Comparison of ENCODE assay signal across 8 mouse cellular contexts in genomic region chr19:43570831-43571790, GRCm38 (mm10). TPM values are rescaled to one million over a fixed set of nuclear protein-coding genes. Genes with fewer than 3 reads are reported as not detected.
DNase-seq lines count a peak whose midpoint lies in the region; ATAC-seq and TF ChIP-seq lines count a peak whose summit lies in the region.

No protein-coding gene starts in this region.

- peaks cover 7% of the 10 kb centered on the region; the same call in 1 of the 2 replicates for H3K4me1 ChIP-seq in forebrain, embryonic 12.5 days
- peaks cover 4% of the 10 kb centered on the region; the same call in 1 of the 2 replicates for H3K4me1 ChIP-seq in liver, embryonic 16.5 days (ENCODE audit: control insufficient read depth, low read depth, low read length)
- H3K4me1 ChIP-seq in neural tube, embryonic 12.5 days: no peaks in the 10 kb centered on the region
- H3K4me1 ChIP-seq in stomach, postnatal 0 days (replicated peaks; ENCODE audit: control insufficient read depth, insufficient read depth): no peaks in the 10 kb centered on the region

- TF ChIP-seq EP300 in stomach, postnatal 0 days (optimal IDR thresholded peaks at IDR 0.05): no peak

- WGBS in forebrain, embryonic 12.5 days: 15% methylated on average over 32 of the region's 32 CpGs
- WGBS in liver, embryonic 16.5 days (ENCODE audit: insufficient replicate concordance): 10% methylated on average over 32 of the region's 32 CpGs
- WGBS in neural tube, embryonic 12.5 days: 13% methylated on average over 32 of the region's 32 CpGs
- 13% methylated on average over 32 of the region's 32 CpGs for WGBS in stomach, postnatal 0 days

- intact Hi-C loops in heart, postnatal 10 days (cut with DNase I): loop anchor here (1.0 to 2.0 kb wide), 3 partner anchors 54 to 84 kb away; no protein-coding TSS in a partner anchor

- ATAC-seq in forebrain, embryonic 12.5 days (ENCODE audit: low FRiP score): peak; percentile 76
- no peak for ATAC-seq in liver, embryonic 16.5 days (ENCODE audit: low read depth)
- ATAC-seq in neural tube, embryonic 12.5 days (ENCODE audit: low FRiP score, low read depth): peak; percentile 68; the same call in 1 of the 2 replicates
- peak; percentile 68 for ATAC-seq in stomach, postnatal 0 days (ENCODE audit: low FRiP score, low TSS enrichment)

- peak; percentile 90 for TF ChIP-seq CTCF in stomach, postnatal 0 days (IDR thresholded peaks at IDR 0.05; ENCODE audit: low read depth)

- H3K4me2 ChIP-seq in forebrain, embryonic 12.5 days: peak overlapping the region; percentile 75
- peak overlapping the region; percentile 52 for H3K4me2 ChIP-seq in liver, embryonic 16.5 days (ENCODE audit: low read depth, low read length)
- H3K4me2 ChIP-seq in neural tube, embryonic 12.5 days (replicated peaks): peak overlapping the region; percentile 63
- peak overlapping the region; percentile 63 for H3K4me2 ChIP-seq in stomach, postnatal 0 days (replicated peaks; ENCODE audit: low read depth)

- H3K27me3 ChIP-seq in forebrain, embryonic 12.5 days: peaks cover 72% of the 10 kb centered on the region
- peaks cover 31% of the 10 kb centered on the region for H3K27me3 ChIP-seq in liver, embryonic 16.5 days (ENCODE audit: control insufficient read depth, insufficient read depth, low read depth, low read length)
- peaks cover 51% of the 10 kb centered on the region for H3K27me3 ChIP-seq in neural tube, embryonic 12.5 days (replicated peaks)
- 0 out of 2 replicates have a peak, but pooled peaks cover 2% of the 10 kb centered on the region for H3K27me3 ChIP-seq in stomach, postnatal 0 days (ENCODE audit: control insufficient read depth, insufficient read depth, low read length)

- no peak overlapping the region for H3K27ac ChIP-seq in forebrain, embryonic 12.5 days
- no peak overlapping the region for H3K27ac ChIP-seq in liver, embryonic 16.5 days (ENCODE audit: low read length)
- no peak overlapping the region for H3K27ac ChIP-seq in neural tube, embryonic 12.5 days
- no peak overlapping the region for H3K27ac ChIP-seq in stomach, postnatal 0 days (replicated peaks)

- H3K4me3 ChIP-seq in forebrain, embryonic 12.5 days (replicated peaks): peak overlapping the region; percentile 40
- H3K4me3 ChIP-seq in liver, embryonic 16.5 days (ENCODE audit: low read depth, low read length): peak overlapping the region; percentile 37
- H3K4me3 ChIP-seq in neural tube, embryonic 12.5 days: peak overlapping the region; percentile 36
- peak overlapping the region; percentile 35 for H3K4me3 ChIP-seq in stomach, postnatal 0 days (ENCODE audit: low read depth, low read length)

- peak; percentile 82 for DNase-seq in ES-CJ7 (ENCODE audit: low read depth, low spot score)
- peak; percentile 60 for DNase-seq in c-Kit-positive CD71-positive TER-119-positive erythroid progenitor cells, embryonic 14.5 days (ENCODE audit: low spot score)
- DNase-seq in heart, postnatal 10 days: peak; percentile 77 to 84
- DNase-seq in kidney, postnatal 4 days: peak; percentile 80 to 83
- DNase-seq in stomach, postnatal 0 days (ENCODE audit: low spot score): peak; percentile 80

- H3K36me3 ChIP-seq in forebrain, embryonic 12.5 days (replicated peaks): no peaks in the 10 kb centered on the region
- H3K36me3 ChIP-seq in liver, embryonic 16.5 days (ENCODE audit: control insufficient read depth, insufficient read depth): no peaks in the 10 kb centered on the region
- H3K36me3 ChIP-seq in neural tube, embryonic 12.5 days: no peaks in the 10 kb centered on the region
- no peaks in the 10 kb centered on the region for H3K36me3 ChIP-seq in stomach, postnatal 0 days (ENCODE audit: control insufficient read depth, insufficient read depth, low read length)

- H3K9ac ChIP-seq in forebrain, embryonic 12.5 days: peak overlapping the region; percentile 36; the same call in 1 of the 2 replicates
- H3K9ac ChIP-seq in liver, embryonic 16.5 days (ENCODE audit: low read depth, low read length): 0 out of 2 replicates have a peak overlapping the region, but pooled peaks have one; percentile 23
- H3K9ac ChIP-seq in neural tube, embryonic 12.5 days: no peak overlapping the region; the same call in 1 of the 2 replicates
- H3K9ac ChIP-seq in stomach, postnatal 0 days (ENCODE audit: low read length): peak overlapping the region; percentile 41; the same call in 1 of the 2 replicates

- no peaks in the 10 kb centered on the region for H3K9me3 ChIP-seq in forebrain, embryonic 12.5 days
- no peaks in the 10 kb centered on the region for H3K9me3 ChIP-seq in liver, embryonic 16.5 days (replicated peaks; ENCODE audit: control insufficient read depth, low read length)
- no peaks in the 10 kb centered on the region for H3K9me3 ChIP-seq in neural tube, embryonic 12.5 days
- no peaks in the 10 kb centered on the region for H3K9me3 ChIP-seq in stomach, postnatal 0 days (ENCODE audit: control insufficient read depth, low read length)

RNA-seq across cellular contexts. Expression of gene Nkx2-3, which starts 41.0 kb away (rescaled TPM):
- 6.3 and 8.3 TPM in 2 replicates for polyA plus RNA-seq in forebrain, embryonic 12.5 days (2016; fragmentation: Nextera tagmentation; extraction: Ambion mirVana)
- not detected for total RNA-seq in heart, postnatal 10 days (2021)
- 0.11 and 0.32 TPM in 2 replicates for polyA plus RNA-seq in liver, embryonic 16.5 days (2015; fragmentation: Nextera tagmentation; extraction: Ambion mirVana)
- not detected in 2 replicates for polyA plus RNA-seq in neural tube, embryonic 12.5 days (2016; fragmentation: Nextera tagmentation; extraction: Ambion mirVana)
- polyA plus RNA-seq in stomach, postnatal 0 days (2015; fragmentation: Nextera tagmentation; extraction: Ambion mirVana): 5.4 and 5.7 TPM in 2 replicates

RNA-seq across cellular contexts. Expression of gene Got1, which starts 46.7 kb away (rescaled TPM):
- 57.6 and 58.8 TPM in 2 replicates for polyA plus RNA-seq in forebrain, embryonic 12.5 days (2016; fragmentation: Nextera tagmentation; extraction: Ambion mirVana)
- total RNA-seq in heart, postnatal 10 days (2021): 100 to 1,000 TPM; 438 to 489 TPM
- polyA plus RNA-seq in liver, embryonic 16.5 days (2015; fragmentation: Nextera tagmentation; extraction: Ambion mirVana): 25.3 and 28.0 TPM in 2 replicates
- polyA plus RNA-seq in neural tube, embryonic 12.5 days (2016; fragmentation: Nextera tagmentation; extraction: Ambion mirVana): 67.8 and 69.7 TPM in 2 replicates
- polyA plus RNA-seq in stomach, postnatal 0 days (2015; fragmentation: Nextera tagmentation; extraction: Ambion mirVana): 49.3 and 51.1 TPM in 2 replicates
